Mouse (Mus musculus) cerebellum, adult 2 months (tissue): Measurements from ENCODE around the gene Kcnc3.

Source experiments
- CTCF ChIP-seq: fragments of 200-500 bp; IDR thresholded peaks from 2 replicates; pipeline ENCODE4 v1.5.1; 2011; ENCODE audit warnings: low read depth, mild to moderate bottlenecking, control low read depth, low read length, moderate library complexity, borderline replicate concordance; ENCODE audit not compliant: insufficient read depth
- POLR2A ChIP-seq: fragments of 200-500 bp; IDR thresholded peaks from 2 replicates; pipeline ENCODE4 v1.6.1; 2011; ENCODE audit warnings: low read length, control low read depth, borderline replicate concordance; ENCODE audit not compliant: insufficient read depth

- TF ChIP-seq POLR2A, result no peak
- TF ChIP-seq CTCF, result no peak
These were observed 15.0 kb downstream of the Kcnc3 start for GRCm38 (mm10) chr7:44605436-44605835.
